Mouse (Mus musculus) ES-E14 (cell line): ENCODE data around the gene Ndc1.

ENCODE experiments used
- CHD2 ChIP-seq: IDR thresholded peaks from 2 replicates; pipeline ENCODE4 v1.6.1; 2014; ENCODE audit warnings: mild to moderate bottlenecking, low read depth, low read length, inconsistent platforms
- HCFC1 ChIP-seq: IDR thresholded peaks from 2 replicates; pipeline ENCODE4 v1.6.1; 2012; ENCODE audit warnings: low read length, inconsistent platforms, borderline replicate concordance; ENCODE audit not compliant: insufficient read depth
- MAFK ChIP-seq: IDR thresholded peaks from 2 replicates; pipeline ENCODE4 v1.6.1; 2014; ENCODE audit warnings: mild to moderate bottlenecking, low read depth, low read length, inconsistent platforms; ENCODE audit not compliant: insufficient read depth
- ZC3H11A ChIP-seq: IDR thresholded peaks from 2 replicates; pipeline ENCODE4 v1.6.1; 2012; ENCODE audit warnings: low read depth, mild to moderate bottlenecking, inconsistent platforms, low read length, borderline replicate concordance
- ZNF384 ChIP-seq: IDR thresholded peaks from 2 replicates; pipeline ENCODE4 v1.6.1; 2012; ENCODE audit warnings: low read depth, low read length, inconsistent platforms

- no peak for TF ChIP-seq CHD2
- TF ChIP-seq ZC3H11A: no peak
- TF ChIP-seq MAFK: no peak
- TF ChIP-seq HCFC1: no peak
- no peak for TF ChIP-seq ZNF384
Observed at GRCm38 (mm10) chr4:107321041-107321440, 46.5 kb upstream of the Ndc1 start.
